Mouse (Mus musculus) myocyte (in vitro differentiated cells): ENCODE measurements at regions not wholly inside any gene's neighbourhood (a gene's known extent, or its start where the extent isn't known, plus 50 kb on each side); places are given as distances from the start of the nearest gene placed in this dataset.

Experiments
- H3K27me3 ChIP-seq: one replicate; pipeline ENCODE4 v1.6.1; 2011; ENCODE audit not compliant: control insufficient read depth, insufficient read depth, insufficient read length
- H3K36me3 ChIP-seq: one replicate; pipeline ENCODE4 v1.6.1; 2011; ENCODE audit not compliant: control insufficient read depth, insufficient read depth
- H3K4me2 ChIP-seq: one replicate; pipeline ENCODE4 v1.6.1; 2011; ENCODE audit warnings: low read depth, control low read depth
- H3K4me3 ChIP-seq: one replicate; pipeline ENCODE4 v1.5.1; 2011; ENCODE audit warnings: mild to moderate bottlenecking, control low read depth, moderate library complexity
- H3K79me2 ChIP-seq: one replicate; pipeline ENCODE4 v1.6.1; 2011; ENCODE audit not compliant: control insufficient read depth, insufficient read depth
- H3ac ChIP-seq: one replicate; pipeline ENCODE4 v1.6.1; 2011; ENCODE audit not compliant: control insufficient read depth, insufficient read length
- CEBPB ChIP-seq: IDR thresholded peaks from 2 replicates; pipeline ENCODE4 v1.6.1; 2011; ENCODE audit warnings: mild to moderate bottlenecking, moderate library complexity; ENCODE audit not compliant: poor library complexity, insufficient read depth, severe bottlenecking
- E2F4 ChIP-seq: IDR thresholded peaks from one replicate; pipeline ENCODE4 v1.6.1; 2011; ENCODE audit warnings: mild to moderate bottlenecking, control low read depth, moderate library complexity; ENCODE audit not compliant: insufficient read depth
- MAX ChIP-seq: IDR thresholded peaks from one replicate; pipeline ENCODE4 v1.6.1; 2011; ENCODE audit warnings: low read depth, mild to moderate bottlenecking, control low read depth
- MYOD1 ChIP-seq, 3 experiments: IDR thresholded peaks; one replicate each; pipeline ENCODE4 v1.6.1; 2011; ENCODE audit warnings: control low read depth in 2 of 3, low read depth in 2 of 3, mild to moderate bottlenecking in 2 of 3, moderate library complexity in 1 of 3; ENCODE audit not compliant: insufficient read length in 2 of 3, control insufficient read depth in 1 of 3
- MYOG ChIP-seq, 3 experiments: IDR thresholded peaks; one replicate each; pipeline ENCODE4 v1.6.1; 2011; ENCODE audit warnings: control low read depth in 2 of 3, low read depth in 2 of 3, mild to moderate bottlenecking in 2 of 3; ENCODE audit not compliant: insufficient read length in 2 of 3, control insufficient read depth in 1 of 3, insufficient read depth in 1 of 3
- POLR2A ChIP-seq: IDR thresholded peaks from one replicate; pipeline ENCODE4 v1.6.1; 2011; ENCODE audit warnings: low read depth, mild to moderate bottlenecking, control low read depth, moderate library complexity; ENCODE audit not compliant: insufficient read length
- POLR2AphosphoS2 ChIP-seq: IDR thresholded peaks from one replicate; pipeline ENCODE4 v1.6.1; 2011; ENCODE audit warnings: low read depth, control low read depth; ENCODE audit not compliant: insufficient read length
- REST ChIP-seq: IDR thresholded peaks from one replicate; pipeline ENCODE4 v1.6.1; 2011; ENCODE audit warnings: mild to moderate bottlenecking, control low read depth, moderate library complexity; ENCODE audit not compliant: insufficient read depth, insufficient read length
- SRF ChIP-seq: IDR thresholded peaks from one replicate; pipeline ENCODE4 v1.6.1; 2011; ENCODE audit warnings: low read depth; ENCODE audit not compliant: control insufficient read depth, insufficient read length
- TCF12 ChIP-seq: IDR thresholded peaks from one replicate; pipeline ENCODE4 v1.6.1; 2011; ENCODE audit warnings: mild to moderate bottlenecking, control low read depth; ENCODE audit not compliant: poor library complexity, insufficient read depth, severe bottlenecking
- TCF3 ChIP-seq: IDR thresholded peaks from one replicate; pipeline ENCODE4 v1.6.1; 2011; ENCODE audit warnings: low read depth, control low read depth; ENCODE audit not compliant: insufficient read length
- USF1 ChIP-seq: IDR thresholded peaks from one replicate; pipeline ENCODE4 v1.6.1; 2011; ENCODE audit warnings: low read depth, mild to moderate bottlenecking, control low read depth, moderate library complexity

GRCm38 (mm10) chr4:33720972-33721371 lies 203.4 kb upstream of the Cnr1 start:
- no peak overlapping the region for H3K4me3 ChIP-seq
- H3K36me3 ChIP-seq: no peaks in the 10 kb centered on the region
- no peak for TF ChIP-seq POLR2AphosphoS2
- no peak for TF ChIP-seq USF1
- TF ChIP-seq TCF12: no peak
- no peak for TF ChIP-seq POLR2A
- TF ChIP-seq MYOD1 (IDR thresholded peaks at IDR 0.05; ENCODE audit: control insufficient read depth in 1 of 3, insufficient read length in 2 of 3, low read depth in 2 of 3): no peak
- TF ChIP-seq SRF: no peak
- TF ChIP-seq MYOG (IDR thresholded peaks at IDR 0.05; ENCODE audit: control insufficient read depth in 1 of 3, insufficient read depth in 1 of 3, insufficient read length in 2 of 3, low read depth in 2 of 3): no peak
- no peak for TF ChIP-seq REST
- no peak for TF ChIP-seq CEBPB
- TF ChIP-seq TCF3: no peak
- no peak for TF ChIP-seq E2F4
- H3K27me3 ChIP-seq: no peaks in the 10 kb centered on the region
- H3ac ChIP-seq: no peak overlapping the region
- no peak overlapping the region for H3K4me2 ChIP-seq
- H3K79me2 ChIP-seq: no peaks in the 10 kb centered on the region

- Histone ChIP-seq H3K27me3 (no peaks in the 10 kb centered on the region), H3ac (no peak overlapping the region), H3K36me3 (no peaks in the 10 kb centered on the region), H3K4me2 (no peak overlapping the region), H3K79me2 (no peaks in the 10 kb centered on the region), H3K4me3 (no peak overlapping the region)
- TF ChIP-seq MYOG (IDR thresholded peaks at IDR 0.05; ENCODE audit: control insufficient read depth in 1 of 3, insufficient read depth in 1 of 3, insufficient read length in 2 of 3, low read depth in 2 of 3): no peak
- no peak for TF ChIP-seq REST
- TF ChIP-seq CEBPB: no peak
Observed at GRCm38 (mm10) chr4:33721971-33722370, 202.4 kb upstream of the Cnr1 start.

GRCm38 (mm10) chr4:33731837-33732236 lies 192.6 kb upstream of the Cnr1 start:
- H3ac ChIP-seq: no peak overlapping the region
- H3K27me3 ChIP-seq: no peaks in the 10 kb centered on the region
- no peaks in the 10 kb centered on the region for H3K79me2 ChIP-seq
- H3K4me3 ChIP-seq: no peak overlapping the region
- TF ChIP-seq E2F4 (no peak), MYOD1 (IDR thresholded peaks at IDR 0.05; ENCODE audit: control insufficient read depth in 1 of 3, insufficient read length in 2 of 3, low read depth in 2 of 3) (no peak), MYOG (IDR thresholded peaks at IDR 0.05; ENCODE audit: control insufficient read depth in 1 of 3, insufficient read depth in 1 of 3, insufficient read length in 2 of 3, low read depth in 2 of 3) (no peak), MAX (no peak), USF1 (no peak), REST (no peak), SRF (no peak), TCF12 (no peak), TCF3 (no peak)
- H3K4me2 ChIP-seq: no peak overlapping the region
- H3K36me3 ChIP-seq: no peaks in the 10 kb centered on the region

GRCm38 (mm10) chr4:33734923-33735322 lies 189.5 kb upstream of the Cnr1 start:
- H3K4me2 ChIP-seq: no peak overlapping the region
- no peaks in the 10 kb centered on the region for H3K36me3 ChIP-seq
- no peak for TF ChIP-seq REST
- TF ChIP-seq CEBPB: no peak
- TF ChIP-seq POLR2AphosphoS2: no peak
- TF ChIP-seq POLR2A: no peak
- H3ac ChIP-seq: no peak overlapping the region
- no peak overlapping the region for H3K4me3 ChIP-seq
- no peaks in the 10 kb centered on the region for H3K79me2 ChIP-seq
- no peaks in the 10 kb centered on the region for H3K27me3 ChIP-seq

GRCm38 (mm10) chr4:33735442-33735966 lies 188.9 kb upstream of the Cnr1 start:
- no peak overlapping the region for H3K4me3 ChIP-seq
- no peak overlapping the region for H3K4me2 ChIP-seq
- H3K27me3 ChIP-seq: no peaks in the 10 kb centered on the region
- H3K36me3 ChIP-seq: no peaks in the 10 kb centered on the region
- H3ac ChIP-seq: no peak overlapping the region
- TF ChIP-seq POLR2AphosphoS2 (no peak), MYOG (IDR thresholded peaks at IDR 0.05; ENCODE audit: control insufficient read depth in 1 of 3, insufficient read depth in 1 of 3, insufficient read length in 2 of 3, low read depth in 2 of 3) (no peak)
- H3K79me2 ChIP-seq: no peaks in the 10 kb centered on the region
